Mouse (Mus musculus) liver, embryonic 14.5 days (tissue): Measurements from ENCODE around the gene BC049762. TPM values are rescaled to one million over a fixed set of nuclear protein-coding genes. Genes with fewer than 3 reads are reported as not detected.
A peak's percentile ranks its signal among the peaks of the same experiment; 100 is the strongest.

Experiments
- ATAC-seq: fragments of 200-750 bp; cut with Nextera tagmentation; 2 replicates; pipeline ENCODE4 v1.8.0; 2017; ENCODE audit warnings: moderate number of reproducible peaks, mild to moderate bottlenecking, moderate library complexity; ENCODE audit not compliant: insufficient read depth
- DNase-seq, 3 experiments: peaks; one replicate each; pipeline ENCODE4 v3.0.0-alpha.2; 2012 to 2013; ENCODE audit warnings: low read depth in 3 of 3, low spot score in 3 of 3
- H3K27ac ChIP-seq: fragments of 300-500 bp; sonication (generic); 2 replicates; pipeline ENCODE4 v1.5.1; 2014; ENCODE audit warnings: moderate library complexity, mild to moderate bottlenecking, control low read depth, inconsistent platforms
- H3K27me3 ChIP-seq: fragments of 300-500 bp; sonication (generic); 2 replicates; pipeline ENCODE4 v1.6.1; 2014; ENCODE audit warnings: mild to moderate bottlenecking, low read length, moderate library complexity; ENCODE audit not compliant: control insufficient read depth, insufficient read depth
- H3K36me3 ChIP-seq: fragments of 300-500 bp; sonication (generic); replicated peaks from 2 replicates; pipeline ENCODE4 v1.6.1; 2014; ENCODE audit warnings: low read depth; ENCODE audit not compliant: control insufficient read depth, insufficient read depth
- H3K4me1 ChIP-seq, 2 experiments: fragments of 200-500 bp in 1 of 2; fragments of 300-500 bp in 1 of 2; sonication (generic) in 1 of 2; replicated peaks; 2 replicates each; pipeline ENCODE4 v1.6.1; 2012 to 2014; ENCODE audit warnings: antibody characterized with exemption in 1 of 2, inconsistent platforms in 1 of 2, low read length in 1 of 2; ENCODE audit not compliant: control insufficient read depth in 2 of 2, insufficient read depth in 2 of 2
- H3K4me2 ChIP-seq: fragments of 300-500 bp; sonication (generic); 2 replicates; pipeline ENCODE4 v1.6.1; 2014; ENCODE audit warnings: low read depth, mild to moderate bottlenecking, control low read depth, moderate library complexity
- H3K4me3 ChIP-seq, 2 experiments: fragments of 200-500 bp in 1 of 2; fragments of 300-500 bp in 1 of 2; sonication (generic) in 1 of 2; 2 replicates each; pipeline ENCODE4 v1.5.1; 2012 to 2014; ENCODE audit warnings: low read depth in 2 of 2, low read length in 2 of 2, mild to moderate bottlenecking in 2 of 2, control low read depth in 1 of 2, inconsistent platforms in 1 of 2, moderate library complexity in 1 of 2; ENCODE audit not compliant: insufficient read depth in 1 of 2
- H3K9ac ChIP-seq: fragments of 300-500 bp; sonication (generic); replicated peaks from 2 replicates; pipeline ENCODE4 v1.6.1; 2014; ENCODE audit warnings: mild to moderate bottlenecking, control low read depth, moderate library complexity
- H3K9me3 ChIP-seq: fragments of 300-500 bp; sonication (generic); 2 replicates; pipeline ENCODE4 v1.6.1; 2016; ENCODE audit warnings: low read length, mixed read lengths; ENCODE audit not compliant: control insufficient read depth
- CTCF ChIP-seq: IDR thresholded peaks from 2 replicates; pipeline ENCODE4 v1.5.1; 2016; ENCODE audit warnings: antibody characterized with exemption, low read depth, control low read depth
- EP300 ChIP-seq: IDR thresholded peaks from 2 replicates; pipeline ENCODE4 v1.6.1; 2016; ENCODE audit warnings: antibody characterized with exemption, low read depth
- WGBS: fragments of 180-500 bp; shearing (Covaris S2); extraction: QIAGEN DNeasy Blood & Tissue Kit; methylation state at CpG from one replicate; pipeline ENCODE4 v1.1.7; 2014; ENCODE audit not compliant: insufficient replicate concordance; 5-methylcytosine and 5-hydroxymethylcytosine counted together
- polyA plus RNA-seq, 2 experiments: library from polyadenylated mRNA; depleted of rRNA in 1 of 2; stranded (reverse) in 1 of 2; unstranded in 1 of 2; fragments of >200 nt; fragmentation: Nextera tagmentation in 1 of 2; extraction: Ambion mirVana in 1 of 2; gene quantifications; 2 replicates each; pipeline versions ENCODE4 v1.2.1 to v1.2.3; 2012 to 2014

Gene BC049762
- polyA plus RNA-seq, 2 experiments, result 0.18 to 0.57 TPM

DNA sequence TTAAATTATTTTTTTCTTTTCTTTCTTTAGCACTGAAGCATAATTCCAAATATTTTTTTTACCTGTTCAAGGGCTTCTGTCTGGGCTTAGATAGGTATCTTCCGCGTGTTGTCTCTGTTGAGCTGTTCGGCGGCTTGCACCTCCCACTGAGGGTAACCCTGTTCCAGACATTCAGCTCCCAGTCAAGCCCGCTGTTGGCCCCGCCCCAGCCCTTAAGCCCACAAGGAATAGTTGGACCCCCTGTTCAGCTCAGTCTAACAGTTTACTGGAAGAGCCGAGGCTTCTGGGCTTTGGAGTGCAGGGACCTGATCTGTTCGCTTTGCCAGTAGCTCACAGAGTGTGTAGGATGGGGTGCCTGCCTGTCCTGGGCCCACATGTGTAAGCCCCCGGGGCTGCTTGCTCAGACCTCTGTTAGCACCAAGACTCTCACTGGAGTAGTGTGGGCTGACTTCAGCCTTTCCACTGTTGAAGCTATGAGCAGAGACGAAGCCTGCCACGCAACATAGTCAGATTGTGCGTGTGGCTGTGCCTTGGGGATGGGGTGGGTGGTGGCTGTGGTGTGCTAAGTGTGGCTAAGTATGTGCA lies 43.4 kb downstream of the BC049762 start:
- DNase-seq, result no peak
- no peak overlapping the region for H3K9ac ChIP-seq
- H3K4me3 ChIP-seq, result no peak overlapping the region
- H3K27me3 ChIP-seq, result no peaks in the 10 kb centered on the region
- TF ChIP-seq EP300 (no peak), CTCF (no peak)
- no peak for ATAC-seq
- H3K27ac ChIP-seq, result no peak overlapping the region
- H3K9me3 ChIP-seq, result no peaks in the 10 kb centered on the region
- H3K36me3 ChIP-seq, result no peaks in the 10 kb centered on the region
- no peaks in the 10 kb centered on the region for H3K4me1 ChIP-seq
- H3K4me2 ChIP-seq, result no peak overlapping the region
- WGBS, result 70% methylated on average over 12 of the region's 12 CpGs

DNA sequence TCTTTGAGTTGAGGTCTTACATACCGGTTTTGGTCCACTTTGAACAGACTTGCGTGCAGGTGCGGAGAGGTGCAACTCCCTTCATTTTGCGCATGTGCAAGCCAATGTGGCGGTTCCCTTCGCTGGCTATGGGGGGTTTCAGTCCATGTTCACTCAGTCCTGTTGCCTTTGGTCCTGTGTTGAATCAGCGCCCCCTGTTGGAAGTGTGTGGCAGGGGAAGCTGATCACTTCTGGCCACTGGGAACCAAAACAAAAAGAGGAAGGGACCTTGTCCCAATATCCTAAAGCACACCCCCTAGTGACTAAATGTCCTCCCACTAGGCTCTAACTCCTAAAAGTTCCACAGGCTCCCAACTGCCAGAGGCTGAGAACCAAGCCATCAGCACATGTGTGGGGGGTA lies 48.8 kb downstream of the BC049762 start:
- Histone ChIP-seq H3K9ac (no peak overlapping the region), H3K27ac (no peak overlapping the region), H3K9me3 (no peaks in the 10 kb centered on the region), H3K4me1 (no peaks in the 10 kb centered on the region), H3K4me2 (no peak overlapping the region), H3K4me3 (no peak overlapping the region), H3K36me3 (no peaks in the 10 kb centered on the region), H3K27me3 (no peaks in the 10 kb centered on the region)
- TF ChIP-seq CTCF, result 0 out of 2 replicates have a peak, but pooled peaks have one; percentile 36
- no peak for TF ChIP-seq EP300
- 69% methylated on average over 7 of the region's 7 CpGs for WGBS
- no peak for DNase-seq
- no peak for ATAC-seq

DNA sequence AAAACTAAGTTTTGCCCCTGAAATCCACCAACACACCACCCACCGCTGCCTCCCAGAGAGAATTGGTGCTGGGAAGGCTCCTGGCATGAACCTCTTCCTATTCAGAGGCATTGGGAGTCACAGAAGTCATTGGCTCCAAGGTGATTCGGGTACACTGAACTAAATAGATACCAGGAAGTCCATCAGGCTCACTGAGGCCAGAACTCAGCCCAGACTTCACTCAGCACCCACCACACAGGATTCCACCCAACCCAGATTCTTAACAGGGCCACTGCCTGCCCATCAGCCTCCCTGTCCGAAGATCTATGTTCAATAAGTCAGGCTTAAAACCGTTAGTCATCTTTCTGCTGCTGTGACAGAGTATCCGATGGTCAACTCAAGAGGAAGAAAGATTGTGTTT lies 51.4 kb downstream of the BC049762 start:
- Histone ChIP-seq H3K4me1 (no peaks in the 10 kb centered on the region), H3K27me3 (no peaks in the 10 kb centered on the region), H3K4me2 (no peak overlapping the region), H3K27ac (no peak overlapping the region), H3K36me3 (no peaks in the 10 kb centered on the region), H3K9me3 (no peaks in the 10 kb centered on the region), H3K4me3 (no peak overlapping the region), H3K9ac (no peak overlapping the region)
- ATAC-seq (no peak), DNase-seq (no peak)
- no peak for TF ChIP-seq CTCF
- no peak for TF ChIP-seq EP300
- WGBS, result 58% methylated on average over 5 of the region's 5 CpGs

- Histone ChIP-seq H3K4me3 (no peak overlapping the region), H3K36me3 (no peaks in the 10 kb centered on the region), H3K4me2 (no peak overlapping the region), H3K27me3 (no peaks in the 10 kb centered on the region), H3K9me3 (no peaks in the 10 kb centered on the region), H3K9ac (no peak overlapping the region), H3K27ac (no peak overlapping the region), H3K4me1 (no peaks in the 10 kb centered on the region)
- ATAC-seq (no peak), DNase-seq (no peak)
- 62% methylated on average over 3 of the region's 3 CpGs for WGBS
- TF ChIP-seq CTCF, result no peak
- TF ChIP-seq EP300, result no peak
These were observed 55.1 kb downstream of the BC049762 start for GRCm38 (mm10) chr11:51207758-51208157.

Other genes with a start within 250 kb of the BC049762 start
- not detected in 2 replicates for gene Olfr54, start 248.8 kb downstream of the BC049762 start, polyA plus RNA-seq (2012; rRNA removed)
- not detected in 2 replicates for gene Olfr54, start 248.8 kb downstream of the BC049762 start, polyA plus RNA-seq (2014; fragmentation: Nextera tagmentation; extraction: Ambion mirVana)
- not detected in 2 replicates for gene Olfr1375, start 214.9 kb downstream of the BC049762 start, polyA plus RNA-seq (2012; rRNA removed)
- not detected in 2 replicates for gene Olfr1375, start 214.9 kb downstream of the BC049762 start, polyA plus RNA-seq (2014; fragmentation: Nextera tagmentation; extraction: Ambion mirVana)
- 0.47 and 1.1 TPM in 2 replicates for gene Zfp354a, start 203.8 kb downstream of the BC049762 start, polyA plus RNA-seq (2012; rRNA removed)
- 1.00 and 1.1 TPM in 2 replicates for gene Zfp354a, start 203.8 kb downstream of the BC049762 start, polyA plus RNA-seq (2014; fragmentation: Nextera tagmentation; extraction: Ambion mirVana)
- gene Gm12569, start 42.6 kb downstream of the BC049762 start, polyA plus RNA-seq (2012; rRNA removed), result not detected in 2 replicates
- not detected in 2 replicates for gene Gm12569, start 42.6 kb downstream of the BC049762 start, polyA plus RNA-seq (2014; fragmentation: Nextera tagmentation; extraction: Ambion mirVana)
- gene Clk4, start 1.3 kb downstream of the BC049762 start, polyA plus RNA-seq (2012; rRNA removed), result 34.1 and 49.9 TPM in 2 replicates
- 45.2 and 55.8 TPM in 2 replicates for gene Clk4, start 1.3 kb downstream of the BC049762 start, polyA plus RNA-seq (2014; fragmentation: Nextera tagmentation; extraction: Ambion mirVana)
- 0.19 TPM in 2 replicates for gene Col23a1, start 26.9 kb upstream of the BC049762 start, polyA plus RNA-seq (2012; rRNA removed)
- gene Col23a1, start 26.9 kb upstream of the BC049762 start, polyA plus RNA-seq (2014; fragmentation: Nextera tagmentation; extraction: Ambion mirVana), result 0.10 and 0.11 TPM in 2 replicates